Mouse (Mus musculus) bone marrow macrophage, adult 2 months (primary cell): ENCODE measurements around the gene Cd164l2.

Experiments used
- CTCF ChIP-seq: IDR thresholded peaks from 2 replicates; pipeline ENCODE4 v1.5.1; 2012; ENCODE audit warnings: low read depth, mild to moderate bottlenecking, low read length, moderate library complexity
- POLR2A ChIP-seq: IDR thresholded peaks from 2 replicates; pipeline ENCODE4 v1.6.1; 2012; ENCODE audit warnings: mild to moderate bottlenecking, low read depth, low read length, borderline replicate concordance

DNA sequence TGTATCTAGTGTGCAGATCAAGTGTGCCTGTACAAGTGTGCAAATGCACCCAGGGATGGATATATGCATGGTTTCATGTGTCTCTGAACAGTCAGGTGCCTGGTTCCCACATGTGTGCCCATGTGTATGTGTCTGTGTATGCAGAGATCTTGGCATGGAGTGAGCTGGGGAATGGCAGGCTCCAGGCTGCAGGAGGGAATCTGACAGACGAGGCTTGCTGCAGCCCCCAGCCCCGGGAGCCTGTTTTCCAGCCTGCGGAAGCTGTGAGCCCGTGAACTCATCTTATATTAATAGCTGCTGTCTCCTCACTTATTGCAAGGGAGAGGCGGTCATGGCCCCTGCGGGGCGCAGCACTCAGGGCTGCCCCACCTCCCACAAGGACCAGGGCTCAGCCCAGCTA lies 7.6 kb upstream of the Cd164l2 start:
- TF ChIP-seq POLR2A (no peak), CTCF (no peak)
